Mouse (Mus musculus): ENCODE results near the gene Tbc1d24. TPM values are rescaled to one million over a fixed set of nuclear protein-coding genes. Genes with fewer than 3 reads are reported as not detected.

Tbc1d24 gene
- total and polyA plus RNA-seq, 3 experiments: 4.2 to 6.6 (median 4.5) TPM

- H3K4me3 ChIP-seq (replicated peaks in 1 of 3; ENCODE audit: low read depth in 2 of 3, low read length in 2 of 3, poor library complexity in 1 of 3): no peak overlapping the region
- in situ Hi-C loops (cut with MboI; ENCODE audit: low pct_ligation_motif_present, low pct_unique_long_range_greater_than_20kb, low sequenced_read_pairs) (no loop called here), dilution Hi-C loops (cut with MboI; ENCODE audit: extremely low pct_ligation_motif_present, extremely low pct_unique_long_range_greater_than_20kb, low sequenced_read_pairs) (no loop called here)
- no peak overlapping the region for H3K27ac ChIP-seq (ENCODE audit: insufficient read depth, low read depth)
- H3K9ac ChIP-seq (ENCODE audit: insufficient read depth, low read depth): no peak overlapping the region
- no peaks in the 10 kb centered on the region for H3K27me3 ChIP-seq (replicated peaks)
- no peaks in the 10 kb centered on the region for H3K79me2 ChIP-seq (replicated peaks; ENCODE audit: control insufficient read depth, extremely low read depth, insufficient read depth, poor library complexity, severe bottlenecking)
- DNase-seq (ENCODE audit: extremely low read depth): no peak
- no peak overlapping the region for H3K4me2 ChIP-seq (ENCODE audit: insufficient read depth, low read depth, poor library complexity, severe bottlenecking)
- peaks cover 2 to 20% of the 10 kb centered on the region in 2 experiments; a peak in 2 of 4 replicates for H3K4me1 ChIP-seq (ENCODE audit: control insufficient read depth in 1 of 2, insufficient read depth in 2 of 2)
- TF ChIP-seq POLR2A (IDR thresholded peaks at IDR 0.05; ENCODE audit: low read depth, low read length) (no peak), UBTF (IDR thresholded peaks at IDR 0.05; ENCODE audit: low read depth, low read length) (no peak), POLR2AphosphoS2 (IDR thresholded peaks at IDR 0.05; ENCODE audit: low read depth, low read length) (no peak), EP300 (IDR thresholded peaks at IDR 0.05; ENCODE audit: low read length) (no peak), TCF12 (IDR thresholded peaks at IDR 0.05; ENCODE audit: low read depth, low read length) (no peak), BHLHE40 (IDR thresholded peaks at IDR 0.05; ENCODE audit: low read depth, low read length) (no peak), MYC (IDR thresholded peaks at IDR 0.05; ENCODE audit: low read depth, low read length) (no peak), NELFE (IDR thresholded peaks at IDR 0.05; ENCODE audit: low read depth, low read length) (no peak), GABPA (IDR thresholded peaks at IDR 0.05; ENCODE audit: insufficient replicate concordance, low read depth, low read length) (no peak), ZKSCAN1 (IDR thresholded peaks at IDR 0.05; ENCODE audit: borderline replicate concordance, low read depth, low read length) (no peak), ZC3H11A (IDR thresholded peaks at IDR 0.05; ENCODE audit: low read depth, low read length) (no peak), MAZ (IDR thresholded peaks at IDR 0.05; ENCODE audit: low read depth, low read length) (no peak), CTCF (conservative IDR thresholded peaks at IDR 0.05 in 1 of 2, IDR thresholded peaks at IDR 0.05 in 1 of 2; ENCODE audit: low read depth in 2 of 2, low read length in 2 of 2) (no peak)
- H3K9me3 ChIP-seq (replicated peaks; ENCODE audit: low read length): no peaks in the 10 kb centered on the region
- H3K36me3 ChIP-seq (replicated peaks in 1 of 2; ENCODE audit: control insufficient read depth in 1 of 2, insufficient read depth in 1 of 2, low read length in 1 of 2): no peaks in the 10 kb centered on the region
These were observed 49.6 kb downstream of the Tbc1d24 start for GRCm38 (mm10) chr17:24155742-24156141.

- H3K4me3 ChIP-seq (replicated peaks in 1 of 3; ENCODE audit: low read depth in 2 of 3, low read length in 2 of 3, poor library complexity in 1 of 3): no peak overlapping the region
These were observed 50.9 kb downstream of the Tbc1d24 start for GRCm38 (mm10) chr17:24154463-24154862.

More at GRCm38 (mm10) chr17:24154463-24154862, 50.9 kb downstream of the Tbc1d24 start:
- Histone ChIP-seq H3K4me1 (ENCODE audit: control insufficient read depth in 1 of 2, insufficient read depth in 2 of 2) (peaks cover 2 to 20% of the 10 kb centered on the region in 2 experiments; a peak in 2 of 4 replicates), H3K9me3 (replicated peaks; ENCODE audit: low read length) (no peaks in the 10 kb centered on the region), H3K9ac (ENCODE audit: insufficient read depth, low read depth) (no peak overlapping the region), H3K36me3 (replicated peaks in 1 of 2; ENCODE audit: control insufficient read depth in 1 of 2, insufficient read depth in 1 of 2, low read length in 1 of 2) (no peaks in the 10 kb centered on the region), H3K27me3 (replicated peaks) (no peaks in the 10 kb centered on the region), H3K27ac (ENCODE audit: insufficient read depth, low read depth) (no peak overlapping the region), H3K79me2 (replicated peaks; ENCODE audit: control insufficient read depth, extremely low read depth, insufficient read depth, poor library complexity, severe bottlenecking) (no peaks in the 10 kb centered on the region), H3K4me2 (ENCODE audit: insufficient read depth, low read depth, poor library complexity, severe bottlenecking) (no peak overlapping the region)
- in situ Hi-C loops (cut with MboI; ENCODE audit: low pct_ligation_motif_present, low pct_unique_long_range_greater_than_20kb, low sequenced_read_pairs) (no loop called here), dilution Hi-C loops (cut with MboI; ENCODE audit: extremely low pct_ligation_motif_present, extremely low pct_unique_long_range_greater_than_20kb, low sequenced_read_pairs) (no loop called here)
- no peak for DNase-seq (ENCODE audit: extremely low read depth)
- TF ChIP-seq ZKSCAN1 (IDR thresholded peaks at IDR 0.05; ENCODE audit: borderline replicate concordance, low read depth, low read length) (no peak), MAZ (IDR thresholded peaks at IDR 0.05; ENCODE audit: low read depth, low read length) (no peak), IRF4 (IDR thresholded peaks at IDR 0.05; ENCODE audit: low read depth, low read length) (no peak), MAFK (IDR thresholded peaks at IDR 0.05; ENCODE audit: insufficient replicate concordance, low read length) (no peak), ZNF384 (IDR thresholded peaks at IDR 0.05; ENCODE audit: low read depth, low read length) (no peak), BHLHE40 (IDR thresholded peaks at IDR 0.05; ENCODE audit: low read depth, low read length) (peak; percentile 37; the same call in 1 of the 2 replicates), MEF2A (IDR thresholded peaks at IDR 0.05; ENCODE audit: borderline replicate concordance, low read depth, low read length) (no peak), CHD2 (IDR thresholded peaks at IDR 0.05; ENCODE audit: low read length) (no peak), ELF1 (IDR thresholded peaks at IDR 0.05; ENCODE audit: low read depth, low read length) (no peak)
